Mouse (Mus musculus): Measurements from ENCODE around the gene Madcam1. TPM values are rescaled to one million over a fixed set of nuclear protein-coding genes. Genes with fewer than 3 reads are reported as not detected.
A peak's percentile ranks its signal among the peaks of the same experiment; 100 is the strongest.

The Madcam1 gene
- polyA plus RNA-seq (2015; fragmentation: Nextera tagmentation; extraction: Ambion mirVana), result 17.6 and 22.2 TPM in 2 replicates

DNA sequence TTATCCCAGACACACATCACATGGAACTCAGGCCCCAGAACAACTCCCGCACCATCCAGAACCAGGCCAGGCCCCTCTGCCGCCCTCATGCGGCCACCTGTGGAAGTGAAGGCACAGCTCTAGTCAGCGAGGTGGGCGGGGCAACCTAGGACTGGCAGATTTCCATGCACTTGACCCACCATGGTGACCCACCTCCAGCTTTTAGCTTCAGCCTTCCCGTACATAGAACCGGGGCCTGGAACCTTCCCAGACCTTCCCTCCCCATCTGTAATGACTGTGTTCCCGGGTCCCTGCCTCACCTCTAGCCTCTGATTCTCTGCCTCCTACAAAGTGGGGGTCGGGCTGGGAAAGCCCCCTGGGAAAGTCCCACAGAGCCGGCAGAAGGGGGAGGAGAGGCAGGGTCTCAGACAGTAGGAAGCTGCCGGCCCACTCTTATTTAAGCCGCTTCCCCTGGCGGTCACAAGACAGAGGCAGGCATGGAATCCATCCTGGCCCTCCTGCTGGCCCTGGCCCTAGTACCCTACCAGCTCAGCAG lies at the start of gene Madcam1:
Madcam1 (plus strand) TSS at position 429 of the 535 bp plus-strand sequence.
- H3K4me3 ChIP-seq (ENCODE audit: low read depth, low read length), result no peak within 1 kb of the TSS
- ATAC-seq (ENCODE audit: low FRiP score, low TSS enrichment) (peak; percentile 16; the same call in 1 of the 2 replicates), DNase-seq (ENCODE audit: low spot score) (peak; percentile 84)
- H3K27ac ChIP-seq (replicated peaks), result no peak within 1 kb of the TSS
- TF ChIP-seq CTCF (IDR thresholded peaks at IDR 0.05; ENCODE audit: low read depth) (peak; percentile 93), EP300 (optimal IDR thresholded peaks at IDR 0.05) (no peak)
- H3K9ac ChIP-seq (ENCODE audit: low read length), result no peak within 1 kb of the TSS
- no peaks in the 10 kb centered on the region for H3K9me3 ChIP-seq (ENCODE audit: control insufficient read depth, low read length)
- H3K4me1 ChIP-seq (replicated peaks; ENCODE audit: control insufficient read depth, insufficient read depth), result no peaks in the 10 kb centered on the region
- no peak within 1 kb of the TSS for H3K4me2 ChIP-seq (replicated peaks; ENCODE audit: low read depth)
- 11% methylated on average over 13 of the region's 13 CpGs for WGBS
- H3K27me3 ChIP-seq (ENCODE audit: control insufficient read depth, insufficient read depth, low read length), result no peaks in the 10 kb centered on the region
- no peaks in the 10 kb centered on the region for H3K36me3 ChIP-seq (ENCODE audit: control insufficient read depth, insufficient read depth, low read length)

DNA sequence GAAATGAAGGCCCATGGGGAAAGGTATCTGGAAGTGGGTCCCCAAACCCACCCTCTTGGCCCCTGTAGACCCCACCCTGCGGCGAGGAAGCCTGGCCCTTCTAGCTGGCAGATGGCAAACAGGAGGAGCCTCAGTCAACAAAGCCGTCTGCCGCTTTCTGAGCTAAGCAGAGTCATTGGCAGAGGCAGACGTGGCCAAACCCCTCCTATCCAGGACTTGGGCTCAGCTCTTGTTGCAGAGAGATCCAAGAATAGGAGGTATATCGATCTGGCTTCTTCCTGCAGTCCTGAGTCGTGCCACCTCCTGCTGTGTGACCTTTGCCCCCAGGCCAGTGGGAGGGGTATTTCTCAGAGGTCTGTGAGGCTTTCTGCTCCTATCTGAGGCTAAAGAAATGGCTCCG lies 48.5 kb upstream of the Madcam1 start:
- Histone ChIP-seq H3K9me3 (ENCODE audit: control insufficient read depth, low read length) (no peaks in the 10 kb centered on the region), H3K4me3 (ENCODE audit: low read depth, low read length) (no peak overlapping the region), H3K27me3 (ENCODE audit: control insufficient read depth, insufficient read depth, low read length) (peaks cover 8% of the 10 kb centered on the region; the same call in 1 of the 2 replicates), H3K27ac (replicated peaks) (no peak overlapping the region), H3K4me1 (replicated peaks; ENCODE audit: control insufficient read depth, insufficient read depth) (peaks cover 3% of the 10 kb centered on the region; the same call in 1 of the 2 replicates), H3K9ac (ENCODE audit: low read length) (no peak overlapping the region), H3K36me3 (ENCODE audit: control insufficient read depth, insufficient read depth, low read length) (no peaks in the 10 kb centered on the region), H3K4me2 (replicated peaks; ENCODE audit: low read depth) (no peak overlapping the region)
- TF ChIP-seq EP300 (optimal IDR thresholded peaks at IDR 0.05) (no peak), CTCF (IDR thresholded peaks at IDR 0.05; ENCODE audit: low read depth) (no peak)
- DNase-seq (ENCODE audit: low spot score), result peak; percentile 46
- ATAC-seq (ENCODE audit: low FRiP score, low TSS enrichment), result no peak
- WGBS, result 10% methylated on average over 8 of the region's 8 CpGs

- no peak for DNase-seq (ENCODE audit: low spot score)
- Histone ChIP-seq H3K4me3 (ENCODE audit: low read depth, low read length) (no peak overlapping the region), H3K36me3 (ENCODE audit: control insufficient read depth, insufficient read depth, low read length) (no peaks in the 10 kb centered on the region), H3K4me1 (replicated peaks; ENCODE audit: control insufficient read depth, insufficient read depth) (peaks cover 3% of the 10 kb centered on the region; the same call in 1 of the 2 replicates), H3K4me2 (replicated peaks; ENCODE audit: low read depth) (no peak overlapping the region), H3K9ac (ENCODE audit: low read length) (no peak overlapping the region), H3K27ac (replicated peaks) (no peak overlapping the region), H3K27me3 (ENCODE audit: control insufficient read depth, insufficient read depth, low read length) (peaks cover 8% of the 10 kb centered on the region; the same call in 1 of the 2 replicates), H3K9me3 (ENCODE audit: control insufficient read depth, low read length) (no peaks in the 10 kb centered on the region)
- TF ChIP-seq CTCF (IDR thresholded peaks at IDR 0.05; ENCODE audit: low read depth) (no peak), EP300 (optimal IDR thresholded peaks at IDR 0.05) (no peak)
- ATAC-seq (ENCODE audit: low FRiP score, low TSS enrichment), result no peak
- WGBS, result 92% methylated on average over 5 of the region's 5 CpGs
Measured at GRCm38 (mm10) chr10:79616376-79616775, 48.0 kb upstream of the Madcam1 start.

DNA sequence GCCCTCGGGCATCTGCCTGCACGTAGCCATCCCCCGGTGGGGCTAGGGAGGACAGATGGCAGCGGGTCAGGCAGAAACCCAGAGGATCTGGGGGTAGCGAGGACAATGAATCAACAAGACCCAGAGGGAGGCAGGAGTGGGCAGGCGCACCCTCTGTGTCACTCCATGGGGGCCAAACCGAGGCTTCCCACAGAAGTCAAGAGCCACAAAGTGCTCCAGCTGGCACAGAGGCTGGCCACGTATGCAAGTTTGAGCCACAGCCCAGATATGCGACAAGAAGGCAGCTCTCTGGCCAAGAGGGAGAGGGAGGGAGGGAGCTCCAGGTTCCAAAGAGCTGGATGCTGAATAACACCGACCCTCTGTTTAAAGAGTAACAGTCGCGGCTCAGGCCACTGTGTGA lies 40.4 kb upstream of the Madcam1 start:
- 72% methylated on average over 12 of the region's 12 CpGs for WGBS
- DNase-seq (ENCODE audit: low spot score) (no peak), ATAC-seq (ENCODE audit: low FRiP score, low TSS enrichment) (no peak)
- Histone ChIP-seq H3K4me3 (ENCODE audit: low read depth, low read length) (no peak overlapping the region), H3K4me1 (replicated peaks; ENCODE audit: control insufficient read depth, insufficient read depth) (no peaks in the 10 kb centered on the region), H3K9ac (ENCODE audit: low read length) (no peak overlapping the region), H3K4me2 (replicated peaks; ENCODE audit: low read depth) (no peak overlapping the region), H3K9me3 (ENCODE audit: control insufficient read depth, low read length) (no peaks in the 10 kb centered on the region), H3K36me3 (ENCODE audit: control insufficient read depth, insufficient read depth, low read length) (no peaks in the 10 kb centered on the region), H3K27me3 (ENCODE audit: control insufficient read depth, insufficient read depth, low read length) (no peaks in the 10 kb centered on the region), H3K27ac (replicated peaks) (no peak overlapping the region)
- TF ChIP-seq EP300 (optimal IDR thresholded peaks at IDR 0.05), result no peak
- no peak for TF ChIP-seq CTCF (IDR thresholded peaks at IDR 0.05; ENCODE audit: low read depth)

GRCm38 (mm10) chr10:79625398-79625797 lies 39.0 kb upstream of the Madcam1 start:
- 80% methylated on average over 9 of the region's 9 CpGs for WGBS
- no peak for ATAC-seq (ENCODE audit: low FRiP score, low TSS enrichment)
- no peaks in the 10 kb centered on the region for H3K27me3 ChIP-seq (ENCODE audit: control insufficient read depth, insufficient read depth, low read length)
- DNase-seq (ENCODE audit: low spot score), result no peak
- no peak overlapping the region for H3K27ac ChIP-seq (replicated peaks)
- H3K36me3 ChIP-seq (ENCODE audit: control insufficient read depth, insufficient read depth, low read length), result no peaks in the 10 kb centered on the region
- no peak overlapping the region for H3K9ac ChIP-seq (ENCODE audit: low read length)
- no peak for TF ChIP-seq CTCF (IDR thresholded peaks at IDR 0.05; ENCODE audit: low read depth)
- TF ChIP-seq EP300 (optimal IDR thresholded peaks at IDR 0.05), result no peak
- no peak overlapping the region for H3K4me2 ChIP-seq (replicated peaks; ENCODE audit: low read depth)
- no peaks in the 10 kb centered on the region for H3K4me1 ChIP-seq (replicated peaks; ENCODE audit: control insufficient read depth, insufficient read depth)
- H3K4me3 ChIP-seq (ENCODE audit: low read depth, low read length), result no peak overlapping the region
- H3K9me3 ChIP-seq (ENCODE audit: control insufficient read depth, low read length), result no peaks in the 10 kb centered on the region

DNA sequence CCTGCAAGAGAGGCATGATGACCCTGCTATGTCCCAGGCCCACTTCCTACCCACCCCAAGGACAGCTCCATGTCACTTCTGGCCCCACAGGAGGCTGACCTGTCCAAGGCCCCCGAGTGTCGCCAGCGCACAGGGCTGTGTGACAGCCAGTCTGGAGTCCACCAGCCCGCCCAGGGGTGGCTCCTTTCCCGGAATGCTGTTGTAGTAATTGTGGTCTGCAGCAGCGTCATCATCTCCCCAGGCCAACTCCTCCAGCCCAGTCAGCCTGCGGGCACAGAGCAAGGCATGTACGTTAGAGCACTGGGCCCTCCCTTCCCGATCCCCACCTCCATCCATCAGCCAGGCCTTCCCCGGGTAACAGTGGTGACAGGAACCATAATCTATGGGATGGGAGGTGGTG lies 38.2 kb upstream of the Madcam1 start:
- H3K9ac ChIP-seq (ENCODE audit: low read length), result no peak overlapping the region
- H3K9me3 ChIP-seq (ENCODE audit: control insufficient read depth, low read length), result no peaks in the 10 kb centered on the region
- H3K4me2 ChIP-seq (replicated peaks; ENCODE audit: low read depth), result no peak overlapping the region
- H3K27me3 ChIP-seq (ENCODE audit: control insufficient read depth, insufficient read depth, low read length), result no peaks in the 10 kb centered on the region
- DNase-seq (ENCODE audit: low spot score), result no peak
- no peak for TF ChIP-seq EP300 (optimal IDR thresholded peaks at IDR 0.05)
- no peak for TF ChIP-seq CTCF (IDR thresholded peaks at IDR 0.05; ENCODE audit: low read depth)
- no peak overlapping the region for H3K27ac ChIP-seq (replicated peaks)
- H3K36me3 ChIP-seq (ENCODE audit: control insufficient read depth, insufficient read depth, low read length), result no peaks in the 10 kb centered on the region
- ATAC-seq (ENCODE audit: low FRiP score, low TSS enrichment), result no peak
- no peaks in the 10 kb centered on the region for H3K4me1 ChIP-seq (replicated peaks; ENCODE audit: control insufficient read depth, insufficient read depth)
- no peak overlapping the region for H3K4me3 ChIP-seq (ENCODE audit: low read depth, low read length)
- 86% methylated on average over 10 of the region's 10 CpGs for WGBS
